Mouse (Mus musculus) limb, embryonic 10.5 days (tissue): ENCODE measurements around the gene Trmo. TPM values are rescaled to one million over a fixed set of nuclear protein-coding genes. Genes with fewer than 3 reads are reported as not detected.

ENCODE experiments used
- DNase-seq: peaks from one replicate; pipeline ENCODE4 v3.0.0-alpha.2; 2017; ENCODE audit warnings: low spot score
- H3K27ac ChIP-seq: fragments of 300-500 bp; sonication (generic); 2 replicates; pipeline ENCODE4 v1.5.1; 2016; ENCODE audit warnings: mild to moderate bottlenecking
- H3K27me3 ChIP-seq: fragments of 300-500 bp; sonication (generic); 2 replicates; pipeline ENCODE4 v1.6.1; 2016; ENCODE audit warnings: low read depth, mild to moderate bottlenecking; ENCODE audit not compliant: poor library complexity, severe bottlenecking
- H3K36me3 ChIP-seq: fragments of 300-500 bp; sonication (generic); 2 replicates; pipeline ENCODE4 v1.6.1; 2016; ENCODE audit warnings: mild to moderate bottlenecking, moderate library complexity
- H3K4me1 ChIP-seq: fragments of 300-500 bp; sonication (generic); 2 replicates; pipeline ENCODE4 v1.6.1; 2016
- H3K4me3 ChIP-seq: fragments of 300-500 bp; sonication (generic); 2 replicates; pipeline ENCODE4 v1.5.1; 2016; ENCODE audit warnings: mild to moderate bottlenecking, moderate library complexity
- H3K9me3 ChIP-seq: fragments of 300-500 bp; sonication (generic); replicated peaks from 2 replicates; pipeline ENCODE4 v1.6.1; 2016; ENCODE audit warnings: mild to moderate bottlenecking
- WGBS: fragments of 180-500 bp; shearing (Covaris S2); methylation state at CpG from one replicate; pipeline ENCODE4 v1.1.7; 2016; 5-methylcytosine and 5-hydroxymethylcytosine counted together
- polyA plus RNA-seq: library from polyadenylated mRNA; unstranded; fragments of >200 nt; fragmentation: Nextera tagmentation; extraction: Ambion mirVana; gene quantifications from 2 replicates; pipeline ENCODE4 v1.2.1, GENCODE M21; 2016

Gene Trmo
- polyA plus RNA-seq, 1 experiment from 2014 or later: 11.5 TPM

GRCm38 (mm10) chr4:46343596-46344260 is 45.5 kb downstream of the Trmo start, which contains the start of gene Foxe1:
Foxe1 (plus strand) TSS chr4:46343609.
- Histone ChIP-seq H3K9me3 (no peaks in the 10 kb centered on the region), H3K27ac (peak within 1 kb of the TSS; percentile 43; the same call in 1 of the 2 replicates), H3K4me1 (peaks cover 33% of the 10 kb centered on the region), H3K4me3 (peak within 1 kb of the TSS; percentile 39), H3K36me3 (no peaks in the 10 kb centered on the region), H3K27me3 (peaks cover 100% of the 10 kb centered on the region)
- peak; percentile 57 for DNase-seq
- WGBS: 2% methylated on average over 68 of the region's 70 CpGs

GRCm38 (mm10) chr4:46342711-46343286 is 46.4 kb downstream of the Trmo start:
- H3K9me3 ChIP-seq: no peaks in the 10 kb centered on the region
- H3K36me3 ChIP-seq: no peaks in the 10 kb centered on the region
- peaks cover 100% of the 10 kb centered on the region for H3K27me3 ChIP-seq
- H3K4me3 ChIP-seq: peak overlapping the region; percentile 13
- peaks cover 32% of the 10 kb centered on the region for H3K4me1 ChIP-seq
- 1% methylated on average over 28 of the region's 28 CpGs for WGBS
- no peak overlapping the region for H3K27ac ChIP-seq
- DNase-seq: peak; percentile 64

GRCm38 (mm10) chr4:46341831-46342680 is 47.2 kb downstream of the Trmo start:
- Histone ChIP-seq H3K4me3 (peak overlapping the region; percentile 13; the same call in 1 of the 2 replicates), H3K36me3 (no peaks in the 10 kb centered on the region), H3K27ac (no peak overlapping the region), H3K9me3 (no peaks in the 10 kb centered on the region), H3K27me3 (peaks cover 100% of the 10 kb centered on the region), H3K4me1 (peaks cover 29% of the 10 kb centered on the region)
- DNase-seq: peak; percentile 46
- WGBS: 11% methylated on average over 22 of the region's 22 CpGs

- Histone ChIP-seq H3K9me3 (no peaks in the 10 kb centered on the region), H3K4me3 (no peak overlapping the region), H3K36me3 (no peaks in the 10 kb centered on the region), H3K27ac (no peak overlapping the region), H3K4me1 (peaks cover 24% of the 10 kb centered on the region), H3K27me3 (peaks cover 98% of the 10 kb centered on the region)
- 2% methylated on average over 26 of the region's 26 CpGs for WGBS
- peak; percentile 38 for DNase-seq
These were observed 49.7 kb downstream of the Trmo start for GRCm38 (mm10) chr4:46339584-46339983.

- Histone ChIP-seq H3K4me1 (peaks cover 18% of the 10 kb centered on the region), H3K27ac (no peak overlapping the region), H3K9me3 (no peaks in the 10 kb centered on the region), H3K27me3 (peaks cover 93% of the 10 kb centered on the region), H3K36me3 (no peaks in the 10 kb centered on the region), H3K4me3 (no peak overlapping the region)
- whole genome bisulfite sequencing: 15% methylated on average over 10 of the region's 10 CpGs
- DNase-seq: no peak
These were observed 50.2 kb downstream of the Trmo start for GRCm38 (mm10) chr4:46339026-46339425.

GRCm38 (mm10) chr4:46337990-46338389 is 51.2 kb downstream of the Trmo start:
- 1% methylated on average over 3 of the region's 3 CpGs for WGBS
- no peak for DNase-seq
- no peaks in the 10 kb centered on the region for H3K9me3 ChIP-seq
- H3K27ac ChIP-seq: no peak overlapping the region
- peaks cover 9% of the 10 kb centered on the region for H3K4me1 ChIP-seq
- H3K27me3 ChIP-seq: peaks cover 85% of the 10 kb centered on the region
- H3K4me3 ChIP-seq: no peak overlapping the region
- no peaks in the 10 kb centered on the region for H3K36me3 ChIP-seq

- Histone ChIP-seq H3K27ac (no peak overlapping the region), H3K27me3 (peaks cover 72% of the 10 kb centered on the region), H3K36me3 (no peaks in the 10 kb centered on the region), H3K4me3 (no peak overlapping the region), H3K4me1 (0 out of 2 replicates have a peak, but pooled peaks cover 2% of the 10 kb centered on the region), H3K9me3 (no peaks in the 10 kb centered on the region)
- DNase-seq: no peak
- WGBS: 34% methylated on average over 1 of the region's 1 CpGs
These were observed 53.4 kb downstream of the Trmo start for GRCm38 (mm10) chr4:46335846-46336245.

GRCm38 (mm10) chr4:46328906-46329305 is 60.3 kb downstream of the Trmo start:
- Histone ChIP-seq H3K4me3 (no peak overlapping the region), H3K4me1 (no peaks in the 10 kb centered on the region), H3K27ac (no peak overlapping the region), H3K36me3 (no peaks in the 10 kb centered on the region), H3K9me3 (no peaks in the 10 kb centered on the region), H3K27me3 (0 out of 2 replicates have a peak, but pooled peaks cover 16% of the 10 kb centered on the region)
- DNase-seq: no peak
- 62% methylated on average over 3 of the region's 3 CpGs for WGBS

Other genes with a start within 250 kb of the Trmo start
- gene Xpa, start 193.1 kb downstream of the Trmo start, polyA plus RNA-seq: 18.4 and 24.1 TPM in 2 replicates
- gene Foxe1, start 45.8 kb downstream of the Trmo start, polyA plus RNA-seq: 0.35 TPM in 1 of 2 replicates, not detected in the other
- gene Hemgn, start 24.1 kb upstream of the Trmo start, polyA plus RNA-seq: 12.8 and 13.4 TPM in 2 replicates
- 405 and 451 TPM in 2 replicates for gene Anp32b, start 61.5 kb upstream of the Trmo start, polyA plus RNA-seq
- 87.2 and 96.1 TPM in 2 replicates for gene Nans, start 99.8 kb upstream of the Trmo start, polyA plus RNA-seq
- gene Trim14, start 146.7 kb upstream of the Trmo start, polyA plus RNA-seq: 0.64 and 0.78 TPM in 2 replicates
- 2.1 and 2.2 TPM in 2 replicates for gene Coro2a, start 212.8 kb upstream of the Trmo start, polyA plus RNA-seq